Mouse (Mus musculus) heart, postnatal 0 days (tissue): Measurements from ENCODE around the gene Tmem204.

Source experiments
- CTCF ChIP-seq: IDR thresholded peaks from 2 replicates; pipeline ENCODE4 v1.5.1; 2016; ENCODE audit warnings: antibody characterized with exemption, control low read depth, low read depth
- EP300 ChIP-seq: IDR thresholded peaks from 2 replicates; pipeline ENCODE4 v1.6.1; 2016; ENCODE audit warnings: antibody characterized with exemption, low read depth

- no peak for TF ChIP-seq CTCF
- no peak for TF ChIP-seq EP300
Observed at GRCm38 (mm10) chr17:25014841-25015570, 68.4 kb downstream of the Tmem204 start.
